Mouse (Mus musculus): Measurements from ENCODE around the gene Tbc1d10c. TPM values are rescaled to one million over a fixed set of nuclear protein-coding genes. Genes with fewer than 3 reads are reported as not detected.

Tbc1d10c gene
- polyA plus RNA-seq, 1 experiment = 21.9 TPM

DNA sequence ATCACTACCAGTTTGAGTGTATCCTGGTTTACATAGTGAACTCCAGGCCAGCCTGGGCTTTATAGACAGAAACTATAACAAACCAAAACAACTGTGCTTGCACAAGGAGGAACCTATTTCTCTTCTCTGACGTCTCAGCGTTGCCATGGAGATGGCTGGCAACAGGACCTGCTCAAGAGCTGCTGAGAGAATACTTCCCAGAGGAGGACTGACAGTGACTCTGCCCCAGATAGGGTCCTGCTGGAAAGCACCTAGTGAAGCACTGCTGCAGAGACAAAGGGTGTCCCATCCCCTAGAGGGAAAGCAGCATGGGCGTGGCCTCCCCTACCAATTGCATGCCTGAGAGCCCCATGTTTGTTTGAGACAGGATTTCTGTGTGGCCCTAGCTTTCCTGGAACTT is 9.2 kb downstream of the Tbc1d10c start:
- Histone ChIP-seq H3K27me3 (ENCODE audit: control insufficient read depth, insufficient read depth, low read length) (no peaks in the 10 kb centered on the region), H3K4me3 (ENCODE audit: low read depth, low read length) (no peak overlapping the region), H3K27ac (ENCODE audit: insufficient read depth, low read depth, low read length) (no peak overlapping the region), H3K4me1 (ENCODE audit: control insufficient read depth, insufficient read depth, insufficient read length, low read length) (no peaks in the 10 kb centered on the region; the same call in 1 of the 2 replicates), H3K36me3 (ENCODE audit: control insufficient read depth, insufficient read depth, low read length) (no peaks in the 10 kb centered on the region)
- WGBS = 38% methylated on average over 3 of the region's 3 CpGs
- TF ChIP-seq POLR2A (IDR thresholded peaks at IDR 0.05; ENCODE audit: low read depth, low read length) (no peak), CTCF (IDR thresholded peaks at IDR 0.05; ENCODE audit: extremely low read depth, insufficient read length, insufficient replicate concordance, low read depth, low read length) (no peak)

GRCm38 (mm10) chr19:4180411-4180810 is 10.7 kb downstream of the Tbc1d10c start:
- H3K27ac ChIP-seq (ENCODE audit: insufficient read depth, low read depth, low read length) = no peak overlapping the region
- WGBS = 76% methylated on average over 7 of the region's 7 CpGs

DNA sequence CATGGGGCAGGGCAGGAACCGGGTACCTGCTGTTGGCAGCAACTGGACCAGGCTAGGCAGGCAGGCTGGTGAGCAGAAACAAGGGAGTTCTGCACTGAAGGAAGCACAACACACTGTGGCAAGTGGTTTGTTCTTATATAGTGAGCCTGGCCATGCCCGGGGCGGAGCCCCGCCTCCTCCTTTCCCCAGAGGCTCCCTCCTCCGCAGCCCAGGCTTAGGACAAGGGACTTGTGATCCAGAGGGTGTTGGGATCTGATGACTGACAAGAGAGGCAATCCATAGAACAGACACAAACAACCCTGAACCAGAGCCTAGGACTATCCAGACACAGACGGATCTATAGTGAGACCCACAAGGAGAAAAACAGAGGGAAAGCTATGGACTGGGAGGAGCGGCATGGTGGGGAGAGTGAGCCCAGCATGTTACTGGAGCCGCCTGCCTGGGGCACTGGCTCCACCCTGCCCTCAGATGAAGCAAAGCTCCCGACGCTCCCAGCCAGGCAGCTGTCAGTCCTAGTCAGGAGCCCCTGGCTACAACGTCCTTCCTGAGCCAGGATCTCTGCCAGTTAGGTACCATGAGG is 15.6 kb downstream of the Tbc1d10c start, which contains the start of gene Carns1:
Gene Carns1, minus strand, starts transcription at position 112 of the 580 bp plus-strand sequence.
- Histone ChIP-seq H3K4me1 (ENCODE audit: control insufficient read depth, insufficient read depth, insufficient read length, low read length) (peaks cover 5% of the 10 kb centered on the region), H3K27me3 (ENCODE audit: control insufficient read depth, insufficient read depth, low read length) (no peaks in the 10 kb centered on the region), H3K27ac (ENCODE audit: insufficient read depth, low read depth, low read length) (no peak within 1 kb of the TSS), H3K4me3 (ENCODE audit: low read depth, low read length) (peak within 1 kb of the TSS; percentile 17; the same call in 1 of the 2 replicates), H3K36me3 (ENCODE audit: control insufficient read depth, insufficient read depth, low read length) (no peaks in the 10 kb centered on the region)
- 10% methylated on average over 11 of the region's 11 CpGs for WGBS
- TF ChIP-seq POLR2A (IDR thresholded peaks at IDR 0.05; ENCODE audit: low read depth, low read length) (no peak), CTCF (IDR thresholded peaks at IDR 0.05; ENCODE audit: extremely low read depth, insufficient read length, insufficient replicate concordance, low read depth, low read length) (no peak)

More at GRCm38 (mm10) chr19:4180411-4180810, 10.7 kb downstream of the Tbc1d10c start:
- Histone ChIP-seq H3K4me1 (ENCODE audit: control insufficient read depth, insufficient read depth, insufficient read length, low read length) (no peaks in the 10 kb centered on the region; the same call in 1 of the 2 replicates), H3K36me3 (ENCODE audit: control insufficient read depth, insufficient read depth, low read length) (no peaks in the 10 kb centered on the region), H3K4me3 (ENCODE audit: low read depth, low read length) (no peak overlapping the region), H3K27me3 (ENCODE audit: control insufficient read depth, insufficient read depth, low read length) (no peaks in the 10 kb centered on the region)
- TF ChIP-seq POLR2A (IDR thresholded peaks at IDR 0.05; ENCODE audit: low read depth, low read length) = no peak
- TF ChIP-seq CTCF (IDR thresholded peaks at IDR 0.05; ENCODE audit: extremely low read depth, insufficient read length, insufficient replicate concordance, low read depth, low read length) = no peak

DNA sequence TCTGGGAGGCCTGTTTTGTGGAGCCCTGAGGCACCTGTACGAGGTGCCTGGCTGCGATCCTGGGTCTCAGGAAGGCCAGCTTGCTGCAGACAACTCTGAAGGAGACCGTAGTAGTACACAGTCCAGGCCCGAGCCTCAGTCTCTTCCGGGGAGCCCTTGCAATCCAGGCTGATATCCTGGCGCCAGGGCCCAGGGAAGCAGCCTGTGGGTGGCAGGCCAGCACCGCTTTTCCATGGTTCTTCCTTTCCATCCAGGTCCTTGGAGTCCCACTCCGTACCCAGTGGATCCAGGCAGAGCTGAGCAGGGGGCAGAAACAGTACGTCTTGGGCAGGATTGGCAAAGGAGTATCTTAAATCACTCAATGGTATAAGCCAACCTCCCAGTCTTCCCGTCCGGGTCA is 18.2 kb downstream of the Tbc1d10c start:
- no peak overlapping the region for H3K4me3 ChIP-seq (ENCODE audit: low read depth, low read length)
- H3K27ac ChIP-seq (ENCODE audit: insufficient read depth, low read depth, low read length) = no peak overlapping the region
- H3K4me1 ChIP-seq (ENCODE audit: control insufficient read depth, insufficient read depth, insufficient read length, low read length) = peaks cover 10% of the 10 kb centered on the region
- no peaks in the 10 kb centered on the region for H3K36me3 ChIP-seq (ENCODE audit: control insufficient read depth, insufficient read depth, low read length)
- TF ChIP-seq CTCF (IDR thresholded peaks at IDR 0.05; ENCODE audit: extremely low read depth, insufficient read length, insufficient replicate concordance, low read depth, low read length) (no peak), POLR2A (IDR thresholded peaks at IDR 0.05; ENCODE audit: low read depth, low read length) (no peak)
- WGBS = 84% methylated on average over 11 of the region's 11 CpGs
- H3K27me3 ChIP-seq (ENCODE audit: control insufficient read depth, insufficient read depth, low read length) = no peaks in the 10 kb centered on the region

DNA sequence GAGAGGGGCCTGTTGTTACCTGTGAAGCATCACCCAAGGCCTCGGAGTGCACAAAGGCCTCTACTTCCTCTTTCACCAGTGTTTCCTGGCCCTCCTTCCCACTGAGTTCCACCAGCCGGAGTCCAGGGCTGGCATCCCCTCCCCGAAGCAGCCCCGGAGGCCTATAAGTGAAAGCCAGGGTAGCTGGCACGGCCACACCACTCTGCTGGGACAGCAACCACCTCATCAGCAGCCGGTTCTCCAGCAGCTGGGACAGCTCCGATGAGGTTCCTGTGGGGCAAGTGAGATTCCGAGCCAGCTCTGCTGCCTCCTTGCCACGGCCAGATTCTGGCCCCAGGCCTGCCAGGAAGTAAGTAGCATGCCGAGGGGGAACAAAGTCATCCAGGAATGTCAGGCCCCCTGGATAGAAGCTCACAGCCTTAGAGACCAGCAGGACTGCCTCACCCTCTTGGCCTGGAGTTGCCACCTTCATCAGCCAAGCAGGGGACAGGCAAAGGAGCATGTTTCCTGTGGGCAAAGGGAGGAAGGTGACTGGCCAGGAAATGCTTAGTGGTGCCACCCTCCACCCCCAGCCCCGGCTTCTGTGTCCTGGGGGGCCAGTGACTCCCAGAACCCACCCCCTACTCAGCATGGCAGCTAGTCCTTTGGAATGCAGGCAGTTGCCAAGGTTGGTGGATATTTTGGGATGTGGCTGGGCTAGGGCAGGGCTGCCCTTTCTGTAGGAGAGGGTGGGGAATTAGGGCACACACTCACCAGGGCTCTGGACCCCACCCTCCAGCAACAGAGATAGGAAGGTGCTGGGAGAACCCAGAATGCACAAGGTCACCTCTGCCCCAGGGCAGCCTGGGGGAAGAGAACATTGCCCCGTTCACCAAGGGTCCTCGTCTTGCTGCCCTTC is 19.4 kb downstream of the Tbc1d10c start:
- Histone ChIP-seq H3K36me3 (ENCODE audit: control insufficient read depth, insufficient read depth, low read length) (no peaks in the 10 kb centered on the region), H3K4me1 (ENCODE audit: control insufficient read depth, insufficient read depth, insufficient read length, low read length) (peaks cover 10% of the 10 kb centered on the region), H3K27ac (ENCODE audit: insufficient read depth, low read depth, low read length) (no peak overlapping the region), H3K4me3 (ENCODE audit: low read depth, low read length) (no peak overlapping the region), H3K27me3 (ENCODE audit: control insufficient read depth, insufficient read depth, low read length) (no peaks in the 10 kb centered on the region)
- TF ChIP-seq CTCF (IDR thresholded peaks at IDR 0.05; ENCODE audit: extremely low read depth, insufficient read length, insufficient replicate concordance, low read depth, low read length) = no peak
- no peak; the same call in 1 of the 2 replicates for TF ChIP-seq POLR2A (IDR thresholded peaks at IDR 0.05; ENCODE audit: low read depth, low read length)
- 75% methylated on average over 13 of the region's 13 CpGs for WGBS

GRCm38 (mm10) chr19:4170723-4171392 is 20.2 kb downstream of the Tbc1d10c start:
- Histone ChIP-seq H3K27ac (ENCODE audit: insufficient read depth, low read depth, low read length) (no peak overlapping the region), H3K27me3 (ENCODE audit: control insufficient read depth, insufficient read depth, low read length) (no peaks in the 10 kb centered on the region), H3K36me3 (ENCODE audit: control insufficient read depth, insufficient read depth, low read length) (no peaks in the 10 kb centered on the region), H3K4me3 (ENCODE audit: low read depth, low read length) (no peak overlapping the region), H3K4me1 (ENCODE audit: control insufficient read depth, insufficient read depth, insufficient read length, low read length) (peaks cover 10% of the 10 kb centered on the region)
- WGBS = 94% methylated on average over 10 of the region's 10 CpGs
- no peak for TF ChIP-seq POLR2A (IDR thresholded peaks at IDR 0.05; ENCODE audit: low read depth, low read length)
- no peak for TF ChIP-seq CTCF (IDR thresholded peaks at IDR 0.05; ENCODE audit: extremely low read depth, insufficient read length, insufficient replicate concordance, low read depth, low read length)
